11 mouse cellular contexts compared by ENCODE assay signal in genomic region chr6:120987164-120987563, GRCm38 (mm10).
DNase-seq lines count a peak whose midpoint lies in the region; ATAC-seq and TF ChIP-seq lines count a peak whose summit lies in the region.
"Had no signal": no experiment of that assay in that cellular context is flagged by ENCODE, and none has a peak within 500 bp of the region (broad histone marks: within the 10 kb centered on the region; RNA-seq: fewer than 3 reads in every experiment).

No protein-coding gene starts in this region.

- WGBS in forebrain, embryonic 15.5 days, result 86% methylated on average over 10 of the region's 10 CpGs
- WGBS in forebrain, embryonic 11.5 days, result 92% methylated on average over 10 of the region's 10 CpGs
- 33% methylated on average over 10 of the region's 10 CpGs for WGBS in heart, postnatal 0 days
- WGBS in forebrain, embryonic 12.5 days, result 86% methylated on average over 10 of the region's 10 CpGs

- peaks cover 7% of the 10 kb centered on the region; the same call in 1 of the 2 replicates for H3K4me1 ChIP-seq in forebrain, embryonic 15.5 days
- H3K4me1 ChIP-seq in forebrain, embryonic 11.5 days (replicated peaks; ENCODE audit: control insufficient read depth, insufficient read depth, low read length), result no peaks in the 10 kb centered on the region
- peaks cover 50% of the 10 kb centered on the region for H3K4me1 ChIP-seq in heart, postnatal 0 days (ENCODE audit: control insufficient read depth, insufficient read depth)
- H3K4me1 ChIP-seq in forebrain, embryonic 12.5 days, result peaks cover 7% of the 10 kb centered on the region
- H3K4me1 ChIP-seq: stomach, embryonic 15.5 days had no signal

- no peak overlapping the region for H3K4me2 ChIP-seq in forebrain, embryonic 15.5 days (replicated peaks)
- H3K4me2 ChIP-seq in forebrain, embryonic 11.5 days (ENCODE audit: low read depth, low read length, severe bottlenecking), result no peak overlapping the region
- H3K4me2 ChIP-seq in heart, postnatal 0 days (ENCODE audit: low read depth, low read length), result no peak overlapping the region
- H3K4me2 ChIP-seq in forebrain, embryonic 12.5 days, result no peak overlapping the region
- H3K4me2 ChIP-seq: lung, embryonic 15.5 days; stomach, embryonic 15.5 days had no signal

- H3K27ac ChIP-seq in forebrain, embryonic 15.5 days (replicated peaks), result 0 out of 2 replicates have a peak overlapping the region, but pooled peaks have one; percentile 25
- no peak overlapping the region for H3K27ac ChIP-seq in forebrain, embryonic 11.5 days (ENCODE audit: low read depth, low read length)
- peak overlapping the region; percentile 94 for H3K27ac ChIP-seq in heart, postnatal 0 days (ENCODE audit: low read depth)
- H3K27ac ChIP-seq in forebrain, embryonic 12.5 days, result no peak overlapping the region
- H3K27ac ChIP-seq: lung, embryonic 15.5 days; stomach, embryonic 15.5 days had no signal

- H3K4me3 ChIP-seq in forebrain, embryonic 15.5 days, result no peak overlapping the region
- H3K4me3 ChIP-seq in forebrain, embryonic 11.5 days (ENCODE audit: low read depth, low read length), result no peak overlapping the region
- no peak overlapping the region for H3K4me3 ChIP-seq in heart, postnatal 0 days (ENCODE audit: low read depth, low read length)
- no peak overlapping the region for H3K4me3 ChIP-seq in forebrain, embryonic 12.5 days (replicated peaks)
- H3K4me3 ChIP-seq: lung, embryonic 15.5 days; stomach, embryonic 15.5 days had no signal

- ATAC-seq in forebrain, embryonic 15.5 days (replicated peaks), result no peak
- no peak for ATAC-seq in forebrain, embryonic 11.5 days (replicated peaks; ENCODE audit: low FRiP score)
- ATAC-seq in heart, postnatal 0 days (ENCODE audit: insufficient read depth, low read depth), result peak; percentile 56
- ATAC-seq in forebrain, embryonic 12.5 days (ENCODE audit: low FRiP score), result no peak
- ATAC-seq: CD4-positive, CD25-positive, alpha-beta regulatory T cell, adult 4 months had no signal

- peaks cover 14% of the 10 kb centered on the region for H3K36me3 ChIP-seq in forebrain, embryonic 15.5 days
- no peaks in the 10 kb centered on the region for H3K36me3 ChIP-seq in forebrain, embryonic 11.5 days (ENCODE audit: control insufficient read depth, insufficient read depth, low read length)
- H3K36me3 ChIP-seq in heart, postnatal 0 days (replicated peaks; ENCODE audit: control insufficient read depth, insufficient read depth, low read length), result peaks cover 30% of the 10 kb centered on the region
- 0 out of 2 replicates have a peak, but pooled peaks cover 4% of the 10 kb centered on the region for H3K36me3 ChIP-seq in forebrain, embryonic 12.5 days (replicated peaks)
- H3K36me3 ChIP-seq: stomach, embryonic 15.5 days had no signal

- no peak overlapping the region for H3K9ac ChIP-seq in forebrain, embryonic 15.5 days (replicated peaks)
- H3K9ac ChIP-seq in forebrain, embryonic 11.5 days (ENCODE audit: low read length), result no peak overlapping the region
- H3K9ac ChIP-seq in heart, postnatal 0 days (replicated peaks; ENCODE audit: low read depth, low read length), result 0 out of 2 replicates have a peak overlapping the region, but pooled peaks have one; percentile 40
- no peak overlapping the region for H3K9ac ChIP-seq in forebrain, embryonic 12.5 days
- H3K9ac ChIP-seq: lung, embryonic 15.5 days; stomach, embryonic 15.5 days had no signal

- DNase-seq in forebrain, embryonic 11.5 days (ENCODE audit: low spot score), result no peak
- DNase-seq in spleen, adult 12 weeks (ENCODE audit: low spot score), result peak; percentile 11
- DNase-seq in spleen, postnatal 14 days (ENCODE audit: low spot score in 2 of 2), result no peak
- DNase-seq in heart, postnatal 0 days (ENCODE audit: low spot score), result no peak
- no peak for DNase-seq in kidney, postnatal 10 days
- no peak for DNase-seq in adrenal gland, postnatal 10 days

- H3K27me3 ChIP-seq in forebrain, embryonic 15.5 days, result no peaks in the 10 kb centered on the region
- H3K27me3 ChIP-seq in forebrain, embryonic 11.5 days (ENCODE audit: control insufficient read depth, insufficient read depth, low read length), result no peaks in the 10 kb centered on the region
- H3K27me3 ChIP-seq in heart, postnatal 0 days (ENCODE audit: control insufficient read depth, insufficient read depth, low read length), result no peaks in the 10 kb centered on the region
- no peaks in the 10 kb centered on the region for H3K27me3 ChIP-seq in forebrain, embryonic 12.5 days
- H3K27me3 ChIP-seq: lung, embryonic 15.5 days; stomach, embryonic 15.5 days had no signal

- TF ChIP-seq CTCF in heart, postnatal 0 days (IDR thresholded peaks at IDR 0.05; ENCODE audit: low read depth), result no peak

- no peak for TF ChIP-seq EP300 in heart, postnatal 0 days (IDR thresholded peaks at IDR 0.05; ENCODE audit: low read depth)

- no peaks in the 10 kb centered on the region for H3K9me3 ChIP-seq in forebrain, embryonic 15.5 days
- no peaks in the 10 kb centered on the region for H3K9me3 ChIP-seq in forebrain, embryonic 11.5 days (ENCODE audit: control insufficient read depth, low read length)
- H3K9me3 ChIP-seq in heart, postnatal 0 days (replicated peaks; ENCODE audit: control insufficient read depth, low read length), result no peaks in the 10 kb centered on the region
- H3K9me3 ChIP-seq in forebrain, embryonic 12.5 days, result no peaks in the 10 kb centered on the region
- H3K9me3 ChIP-seq: lung, embryonic 15.5 days; stomach, embryonic 15.5 days had no signal

Comparison
In these comparisons a context has a peak if more than half of its experiments do, and no peak if none do; other contexts are left out.
1. H3K27ac ChIP-seq: peak in forebrain, embryonic 15.5 days (single experiment) and heart, postnatal 0 days (single experiment); none in forebrain, embryonic 11.5 days (single experiment) and forebrain, embryonic 12.5 days (single experiment).